Mouse (Mus musculus) small intestine, adult 2 months (tissue): ENCODE results near the gene Foxc2.

Experiments
- CTCF ChIP-seq: fragments of 200-500 bp; IDR thresholded peaks from 2 replicates; pipeline ENCODE4 v1.5.1; 2012; ENCODE audit warnings: low read depth, mild to moderate bottlenecking, control low read depth, inconsistent platforms, low read length, moderate library complexity, mixed read lengths; ENCODE audit not compliant: insufficient replicate concordance, insufficient read length; ENCODE audit errors: extremely low read depth
- POLR2A ChIP-seq: fragments of 200-500 bp; IDR thresholded peaks from 2 replicates; pipeline ENCODE4 v1.6.1; 2012; ENCODE audit warnings: low read depth, mild to moderate bottlenecking, control low read depth, inconsistent platforms, low read length, moderate library complexity

DNA sequence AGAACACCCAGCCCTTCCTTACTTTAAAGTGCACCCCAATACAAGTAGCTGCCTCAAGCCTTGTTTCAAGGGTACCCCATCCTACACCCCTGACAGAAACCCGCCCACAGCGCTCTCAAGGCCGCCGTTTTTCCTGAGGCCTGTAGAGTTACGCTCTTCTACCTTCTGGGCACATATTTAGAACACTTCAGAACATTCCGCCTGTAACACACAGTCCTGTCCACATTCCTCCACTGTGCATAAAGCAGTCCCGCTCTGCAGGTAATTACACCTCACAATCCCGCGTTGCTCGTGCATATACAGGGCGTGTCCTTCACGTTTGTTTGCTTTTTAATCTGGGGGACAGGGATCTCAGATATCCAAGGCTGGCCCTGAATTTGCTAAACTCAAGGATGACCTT lies 36.0 kb upstream of the Foxc2 start:
- TF ChIP-seq CTCF (no peak), POLR2A (no peak)
